Mouse (Mus musculus) thymus, postnatal 25 days (tissue): Measurements from ENCODE around the gene Kirrel3.

ENCODE experiments used
- DNase-seq: peaks from one replicate; pipeline ENCODE4 v3.0.0; 2022

The Kirrel3 gene

GRCm38 (mm10) chr9:34703547-34704300 lies 218.0 kb downstream of the Kirrel3 start:
- DNase-seq, result no peak

GRCm38 (mm10) chr9:34704357-34704756 lies 218.7 kb downstream of the Kirrel3 start:
- no peak for DNase-seq

GRCm38 (mm10) chr9:34706350-34706873 lies 220.7 kb downstream of the Kirrel3 start:
- no peak for DNase-seq

- DNase-seq, result no peak
Observed at GRCm38 (mm10) chr9:34708691-34709090, 223.0 kb downstream of the Kirrel3 start.

- DNase-seq, result no peak
Observed at GRCm38 (mm10) chr9:34711996-34712395, 226.3 kb downstream of the Kirrel3 start.

GRCm38 (mm10) chr9:34712996-34713395 lies 227.3 kb downstream of the Kirrel3 start:
- DNase-seq, result no peak

- no peak for DNase-seq
Observed at GRCm38 (mm10) chr9:34713462-34713926, 227.8 kb downstream of the Kirrel3 start.

- no peak for DNase-seq
Observed at GRCm38 (mm10) chr9:34714996-34715619, 229.4 kb downstream of the Kirrel3 start.

- no peak for DNase-seq
Observed at GRCm38 (mm10) chr9:34716476-34716875, 230.8 kb downstream of the Kirrel3 start.

- no peak for DNase-seq
Observed at GRCm38 (mm10) chr9:34721478-34722197, 235.9 kb downstream of the Kirrel3 start.

- DNase-seq, result no peak
Observed at GRCm38 (mm10) chr9:34722198-34722550, 236.5 kb downstream of the Kirrel3 start.

GRCm38 (mm10) chr9:34732507-34732906 lies 246.8 kb downstream of the Kirrel3 start:
- DNase-seq, result no peak

- DNase-seq, result no peak
Observed at GRCm38 (mm10) chr9:34733579-34733978, 247.9 kb downstream of the Kirrel3 start.

- no peak for DNase-seq
Observed at GRCm38 (mm10) chr9:34734991-34735390, 249.3 kb downstream of the Kirrel3 start.

- DNase-seq, result no peak
Observed at GRCm38 (mm10) chr9:34739431-34739830, 253.7 kb downstream of the Kirrel3 start.

GRCm38 (mm10) chr9:34740814-34741213 lies 255.1 kb downstream of the Kirrel3 start:
- no peak for DNase-seq

GRCm38 (mm10) chr9:34748003-34748402 lies 262.3 kb downstream of the Kirrel3 start:
- DNase-seq, result no peak

GRCm38 (mm10) chr9:34749161-34749560 lies 263.5 kb downstream of the Kirrel3 start:
- DNase-seq, result no peak

GRCm38 (mm10) chr9:34749877-34750276 lies 264.2 kb downstream of the Kirrel3 start:
- DNase-seq, result no peak

GRCm38 (mm10) chr9:34750887-34751286 lies 265.2 kb downstream of the Kirrel3 start:
- DNase-seq, result no peak

- no peak for DNase-seq
Observed at GRCm38 (mm10) chr9:34752076-34752800, 266.5 kb downstream of the Kirrel3 start.

GRCm38 (mm10) chr9:34752801-34753170 lies 267.1 kb downstream of the Kirrel3 start:
- DNase-seq, result peak; percentile 34

- DNase-seq, result no peak
Observed at GRCm38 (mm10) chr9:34753891-34754290, 268.2 kb downstream of the Kirrel3 start.
